Mouse (Mus musculus): ENCODE results near the gene Med14. TPM values are rescaled to one million over a fixed set of nuclear protein-coding genes. Genes with fewer than 3 reads are reported as not detected.

Med14 gene
- polyA plus RNA-seq (2017; shearing (Covaris generic)) = 5.5 TPM

GRCm38 (mm10) chrX:12761626-12762333 lies at the start of gene Med14:
TSS of gene Med14 (minus strand) at chrX:12762073.

DNA sequence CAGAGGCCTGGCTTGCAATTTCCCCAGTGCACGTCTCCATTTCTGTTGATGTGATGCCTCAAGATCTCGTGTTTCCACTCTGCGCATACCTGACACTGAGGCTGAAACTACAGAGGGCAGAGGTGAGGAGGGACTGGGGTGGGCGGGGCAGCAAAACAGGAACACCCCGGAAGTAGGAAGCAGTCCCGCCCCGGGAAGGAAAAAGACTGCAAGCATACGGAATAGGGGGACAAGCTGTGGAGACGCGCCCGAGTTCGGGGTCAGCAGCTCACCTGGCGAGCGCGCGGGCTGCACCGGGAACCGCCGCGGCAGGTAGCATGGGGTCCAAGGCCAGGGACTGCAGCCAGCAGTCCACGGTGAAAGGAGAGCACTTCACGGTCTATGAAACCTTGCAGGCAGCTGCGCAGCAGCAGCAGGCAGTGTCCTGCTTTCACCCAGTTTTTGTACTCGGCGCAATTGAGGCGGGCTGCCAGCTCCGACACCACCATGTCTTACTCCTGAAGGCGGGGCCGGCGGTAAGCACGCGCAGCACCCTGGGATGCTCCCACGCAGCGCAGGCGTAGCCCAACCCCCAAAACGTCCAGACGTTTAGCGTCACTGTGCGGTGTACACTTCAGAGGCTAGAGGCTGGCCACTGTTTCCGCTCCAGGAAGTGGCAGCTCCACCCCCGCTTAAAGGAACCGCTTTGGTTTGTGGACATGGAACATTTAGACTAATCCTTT lies 88.7 kb downstream of the Med14 start, which contains the start of gene 1810030O07Rik:
TSS of gene 1810030O07Rik (minus strand) at position 615 of the 722 bp plus-strand sequence.

Other genes starting within 250 kb of the Med14 start
- gene Atp6ap2, start 174.3 kb downstream of the Med14 start, polyA plus RNA-seq (2017; shearing (Covaris generic)) = 97.2 TPM
- gene 1810030O07Rik, start 88.4 kb downstream of the Med14 start, polyA plus RNA-seq (2017; shearing (Covaris generic)) = 75.0 TPM